Mouse (Mus musculus) cortical plate, adult 2 months (tissue): ENCODE results near the gene Zzef1.

Experiments used
- CTCF ChIP-seq: fragments of 200-500 bp; IDR thresholded peaks from 2 replicates; pipeline ENCODE4 v1.5.1; 2011; ENCODE audit warnings: mild to moderate bottlenecking, control low read depth, low read length; ENCODE audit not compliant: insufficient read depth; ENCODE audit errors: extremely low read depth
- POLR2A ChIP-seq: fragments of 200-500 bp; IDR thresholded peaks from 2 replicates; pipeline ENCODE4 v1.6.1; 2011; ENCODE audit warnings: mild to moderate bottlenecking, low read length, control low read depth; ENCODE audit not compliant: insufficient read depth; ENCODE audit errors: extremely low read depth

- TF ChIP-seq CTCF (no peak), POLR2A (no peak)
Observed at GRCm38 (mm10) chr11:72948254-72948653, 152.2 kb downstream of the Zzef1 start.
